Mouse (Mus musculus) naive thymus-derived CD4-positive, alpha-beta T cell, adult 2 months (primary cell): Measurements from ENCODE around the gene Plcl1.
A peak's percentile ranks its signal among the peaks of the same experiment; 100 is the strongest.

ENCODE experiments used
- DNase-seq: peaks from one replicate; pipeline ENCODE4 v3.0.0-alpha.2; 2011; ENCODE audit warnings: low read depth

Plcl1 gene

DNA sequence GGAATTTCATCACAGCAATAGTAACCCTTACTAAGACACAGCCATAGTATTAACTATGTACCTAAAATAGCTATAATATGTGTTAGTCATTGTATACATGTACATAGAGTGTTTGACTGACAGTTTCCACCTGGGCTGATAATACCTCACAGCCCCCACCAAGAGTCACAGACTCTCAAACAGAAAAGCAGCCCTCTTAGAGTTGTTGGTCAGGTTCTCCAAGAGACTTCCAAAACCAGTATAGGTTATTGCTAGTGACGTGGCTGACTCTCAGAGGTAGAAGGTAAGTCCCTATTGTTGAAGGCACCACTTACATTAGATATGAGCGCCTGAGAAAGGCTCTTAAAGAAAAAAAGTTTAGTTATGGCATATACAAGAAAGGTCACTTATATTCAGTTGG, 120.0 kb downstream of the Plcl1 start:
- no peak for DNase-seq

DNA sequence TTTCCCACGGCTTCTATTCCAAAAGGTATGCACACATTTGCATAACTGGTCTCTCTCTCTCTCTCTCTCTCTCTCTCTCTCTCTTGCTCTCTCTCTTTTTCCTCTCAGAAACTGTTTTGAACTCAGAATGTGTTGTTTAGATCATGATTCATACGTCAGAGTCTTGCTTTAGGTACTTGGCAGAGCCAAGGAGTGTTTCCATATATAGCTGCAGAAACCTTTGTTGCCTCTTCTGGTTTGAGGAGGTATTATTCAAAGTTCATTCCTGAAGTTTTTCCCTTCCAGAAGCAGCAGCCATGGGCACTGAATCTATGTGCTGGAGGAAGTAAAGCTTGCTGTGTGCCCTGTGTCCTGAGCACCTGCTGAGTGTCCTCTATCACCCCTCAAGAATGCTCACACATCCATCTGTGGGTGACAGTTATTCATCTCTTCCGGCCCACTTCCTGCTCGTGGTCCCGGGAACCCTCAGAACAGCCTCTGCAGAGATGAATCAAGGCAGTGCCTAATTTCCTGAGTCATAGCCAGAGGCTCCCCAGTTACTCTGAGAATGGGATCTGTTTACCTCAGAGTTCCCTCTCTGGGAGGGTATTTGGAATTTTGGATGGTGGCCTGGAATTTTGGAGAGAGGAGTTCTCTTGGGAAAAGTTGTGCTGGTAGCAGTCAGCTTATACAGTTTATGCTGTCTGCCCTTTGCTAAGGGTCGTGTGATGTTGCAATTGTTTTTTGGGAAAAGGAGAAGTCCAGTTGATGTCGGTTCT, 123.0 kb downstream of the Plcl1 start:
- DNase-seq = peak; percentile 9

GRCm38 (mm10) chr1:55533823-55534222, 128.1 kb downstream of the Plcl1 start:
- DNase-seq = no peak

GRCm38 (mm10) chr1:55554405-55554804, 148.7 kb downstream of the Plcl1 start:
- DNase-seq = no peak

- DNase-seq = no peak
These were observed 152.2 kb downstream of the Plcl1 start for GRCm38 (mm10) chr1:55557960-55558359.

GRCm38 (mm10) chr1:55558409-55558808, 152.7 kb downstream of the Plcl1 start:
- DNase-seq = no peak

GRCm38 (mm10) chr1:55559998-55560397, 154.3 kb downstream of the Plcl1 start:
- DNase-seq = no peak

DNA sequence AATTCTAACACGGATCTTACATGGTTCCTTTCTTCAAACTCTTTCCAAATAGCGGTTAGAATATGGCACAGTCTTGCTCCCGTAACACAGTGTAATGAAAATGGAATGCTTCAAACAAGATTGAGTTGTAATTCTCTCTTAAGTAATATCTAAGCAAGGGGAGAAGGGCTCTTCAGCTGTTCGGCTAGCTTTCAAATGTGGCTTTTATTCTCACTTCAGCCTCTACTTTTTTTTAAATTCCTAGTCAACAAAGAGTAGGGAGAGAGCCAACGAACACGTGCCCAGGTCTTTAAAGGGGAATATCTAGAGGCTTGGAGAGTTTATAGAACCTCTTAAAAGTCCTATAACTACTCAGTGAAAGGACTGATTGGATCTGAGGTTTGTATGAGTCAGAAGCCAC, 160.2 kb downstream of the Plcl1 start:
- DNase-seq = no peak

GRCm38 (mm10) chr1:55567801-55568360, 162.2 kb downstream of the Plcl1 start:
- DNase-seq = no peak

- DNase-seq = no peak
These were observed 164.5 kb downstream of the Plcl1 start for GRCm38 (mm10) chr1:55570225-55570624.

- DNase-seq = no peak
These were observed 165.7 kb downstream of the Plcl1 start for GRCm38 (mm10) chr1:55571399-55571798.

- DNase-seq = no peak
These were observed 166.5 kb downstream of the Plcl1 start for GRCm38 (mm10) chr1:55572202-55572601.

- no peak for DNase-seq
These were observed 166.9 kb downstream of the Plcl1 start for GRCm38 (mm10) chr1:55572664-55573063.

DNA sequence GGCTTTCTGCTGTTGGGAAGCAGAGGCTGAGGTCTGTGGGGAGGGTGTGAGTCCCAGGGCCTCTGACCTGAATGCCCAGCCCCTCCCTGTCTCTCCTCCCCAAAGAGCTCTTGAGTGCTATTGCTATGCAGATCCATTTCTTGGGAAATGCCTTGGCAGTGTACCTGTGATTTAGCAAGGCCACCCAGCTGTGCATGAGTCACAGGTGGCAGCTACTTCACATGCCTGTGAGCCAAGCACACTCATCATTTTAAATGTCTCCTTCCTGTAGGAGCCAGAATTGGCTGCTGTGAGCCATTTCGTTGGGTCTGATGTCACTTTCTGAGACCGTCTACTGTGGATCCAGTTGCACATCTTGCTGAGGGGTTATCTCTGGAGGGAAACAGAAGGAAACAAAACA, 170.2 kb downstream of the Plcl1 start:
- no peak for DNase-seq

DNA sequence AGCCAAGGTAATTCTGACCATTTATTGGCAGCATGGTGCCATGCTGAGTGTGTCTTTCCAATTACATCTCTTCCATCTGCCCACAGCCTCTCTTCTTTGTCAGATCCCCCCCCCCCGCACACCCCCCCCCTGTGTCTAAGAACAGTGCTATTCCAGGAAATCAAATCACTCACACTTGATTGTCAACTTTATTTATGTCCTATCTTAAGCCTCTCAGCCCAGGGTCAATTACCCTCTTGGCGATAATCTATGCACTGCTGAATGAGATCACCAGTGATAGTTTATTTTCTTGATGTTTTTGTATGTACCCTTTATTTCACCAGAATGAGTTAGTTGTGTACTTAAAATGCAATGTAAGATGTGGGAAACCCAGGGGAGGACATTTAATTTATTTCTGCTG, 176.0 kb downstream of the Plcl1 start:
- no peak for DNase-seq

GRCm38 (mm10) chr1:55585441-55585840, 179.7 kb downstream of the Plcl1 start:
- no peak for DNase-seq

DNA sequence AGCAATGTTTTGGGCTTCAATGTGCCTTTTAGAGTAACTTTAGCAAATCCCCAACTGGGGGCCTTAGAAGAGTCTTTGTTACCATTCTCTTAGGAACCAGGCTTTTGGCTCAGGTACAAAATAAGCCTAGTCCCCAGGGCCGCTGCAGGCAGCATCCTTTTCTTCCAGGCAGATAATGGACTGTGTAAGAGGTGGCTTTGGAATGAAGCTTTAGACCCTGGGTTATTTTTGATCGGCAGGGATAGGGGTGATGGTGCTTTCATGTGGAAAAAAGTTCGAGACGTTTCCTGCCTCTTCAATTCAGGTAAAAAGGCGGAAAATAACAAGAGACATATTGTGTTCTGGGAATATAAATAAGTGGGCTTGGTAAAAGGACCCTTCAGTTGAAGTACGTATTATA, 182.4 kb downstream of the Plcl1 start:
- no peak for DNase-seq

- no peak for DNase-seq
These were observed 184.3 kb downstream of the Plcl1 start for GRCm38 (mm10) chr1:55590047-55590446.

DNA sequence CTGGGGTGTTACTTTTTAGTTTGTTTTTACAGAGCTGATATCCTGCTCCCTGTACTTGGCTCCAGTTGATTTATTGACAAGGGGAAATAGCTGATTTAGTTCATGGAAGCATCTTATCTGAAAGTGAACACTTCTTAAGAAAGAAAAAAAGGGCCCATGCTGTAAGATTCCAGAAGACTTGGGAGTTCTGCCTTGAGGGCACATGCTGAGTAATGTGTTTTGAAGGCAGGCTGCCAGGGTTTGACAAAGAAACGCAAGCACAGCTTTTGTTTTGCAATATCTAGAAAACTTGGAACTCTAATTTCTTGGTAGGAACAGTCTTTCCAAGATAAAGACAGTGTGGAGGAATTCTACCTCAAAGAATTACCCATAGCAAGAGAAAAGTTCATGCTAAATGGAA, 194.8 kb downstream of the Plcl1 start:
- no peak for DNase-seq

DNA sequence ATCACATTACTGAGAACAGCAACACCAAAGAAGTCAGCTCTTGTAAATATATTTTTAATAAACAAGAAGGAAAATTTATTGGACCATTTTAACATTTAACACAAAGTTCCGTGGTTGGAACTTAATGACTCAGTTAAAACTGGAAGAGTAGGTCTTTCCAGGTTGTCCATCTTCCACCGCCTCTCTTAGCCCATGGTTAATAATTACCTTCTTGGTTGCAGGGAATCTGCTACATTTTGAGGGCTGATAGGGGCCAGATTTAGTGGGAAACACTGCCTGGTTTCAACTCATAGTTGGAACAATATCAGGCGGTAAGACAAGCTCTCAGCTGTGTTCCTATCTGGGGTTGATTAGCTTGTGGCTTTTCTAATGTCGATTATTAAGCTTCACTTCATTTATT, 198.9 kb downstream of the Plcl1 start:
- no peak for DNase-seq

- DNase-seq = no peak
These were observed 199.7 kb downstream of the Plcl1 start for GRCm38 (mm10) chr1:55605450-55605849.

GRCm38 (mm10) chr1:55605956-55606355, 200.2 kb downstream of the Plcl1 start:
- DNase-seq = no peak

- DNase-seq = no peak
These were observed 200.7 kb downstream of the Plcl1 start for GRCm38 (mm10) chr1:55606405-55606804.

- DNase-seq = no peak
These were observed 207.1 kb downstream of the Plcl1 start for GRCm38 (mm10) chr1:55612759-55613328.
